Mouse (Mus musculus): Measurements from ENCODE around the gene Mfsd11.

DNA sequence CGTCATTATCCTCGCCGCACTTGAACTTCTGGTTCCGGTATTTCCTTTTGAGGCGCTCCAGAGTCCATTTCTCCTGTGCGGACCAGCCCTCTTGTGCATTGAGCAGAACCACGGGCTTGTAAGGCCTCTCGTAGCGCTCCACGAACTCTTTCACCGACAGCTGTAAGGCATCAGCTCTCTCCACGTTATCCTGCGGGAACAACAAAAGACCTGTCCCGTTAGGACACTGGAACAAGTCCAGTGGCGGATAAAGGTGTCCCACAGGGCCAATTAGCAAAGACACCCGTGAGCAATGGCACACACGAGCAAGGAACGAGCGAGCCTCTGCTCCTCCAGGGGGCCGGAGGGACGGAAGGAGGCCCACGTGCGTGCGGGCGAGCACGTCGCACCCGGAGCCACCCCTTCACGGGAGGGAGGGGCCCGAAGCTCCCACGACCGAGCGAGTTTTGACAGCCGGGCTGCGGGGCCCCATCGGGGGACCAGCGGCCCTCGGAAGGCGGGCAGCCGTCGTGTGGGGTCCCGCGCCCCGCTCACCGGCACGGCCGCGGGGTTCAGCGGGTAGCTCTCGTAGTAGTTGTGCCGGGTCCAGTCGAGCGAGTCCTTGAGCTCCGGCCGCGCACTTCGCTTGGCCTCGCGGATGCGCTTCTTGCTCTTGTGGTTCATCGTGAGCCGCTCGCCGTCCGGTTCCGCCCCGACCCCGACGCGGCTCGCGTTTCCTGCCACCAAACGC, 9.5 kb upstream of the Mfsd11 start:
- TF ChIP-seq CTCF (IDR thresholded peaks at IDR 0.05; ENCODE audit: insufficient read depth, low read depth, low read length) = no peak
- no peak for TF ChIP-seq POLR2A (IDR thresholded peaks at IDR 0.05; ENCODE audit: insufficient read depth, low read depth, low read length)

Measured in olfactory bulb, adult 2 months (tissue).